Mouse (Mus musculus) midbrain, embryonic 15.5 days (tissue): ENCODE data around the gene Fancd2. TPM values are rescaled to one million over a fixed set of nuclear protein-coding genes. Genes with fewer than 3 reads are reported as not detected.

Experiments used
- microRNA-seq: library from miRNA; unstranded; fragments of <30 nt; microRNA quantifications from one replicate; pipeline ENCODE4, GENCODE M21; 2016
- polyA plus RNA-seq: library from polyadenylated mRNA; unstranded; fragments of >200 nt; fragmentation: Nextera tagmentation; extraction: Ambion mirVana; gene quantifications from 2 replicates; pipeline ENCODE4 v1.2.1, GENCODE M21; 2015

Gene Fancd2
- polyA plus RNA-seq, 1 experiment from 2014 or later, result 2.6 TPM

Small RNAs within 50 kb of the gene (microRNA-seq; reads per million reads assigned to microRNA genes)
- gene Gm23365, result not detected

Other genes with a start within 250 kb of the Fancd2 start
- gene Cpne9, start 249.4 kb upstream of the Fancd2 start, polyA plus RNA-seq, result 2.0 and 2.3 TPM in 2 replicates
- gene Brpf1, start 224.5 kb upstream of the Fancd2 start, polyA plus RNA-seq, result 17.9 and 18.9 TPM in 2 replicates
- 9.6 and 11.1 TPM in 2 replicates for gene Ogg1, start 204.7 kb upstream of the Fancd2 start, polyA plus RNA-seq
- 117 and 124 TPM in 2 replicates for gene Camk1, start 187.7 kb upstream of the Fancd2 start, polyA plus RNA-seq
- gene Tada3, start 153.8 kb upstream of the Fancd2 start, polyA plus RNA-seq, result 80.4 and 81.6 TPM in 2 replicates
- 430 and 433 TPM in 2 replicates for gene Arpc4, start 153.6 kb upstream of the Fancd2 start, polyA plus RNA-seq
- gene Ttll3, start 142.4 kb upstream of the Fancd2 start, polyA plus RNA-seq, result 15.1 TPM in 2 replicates
- 19.0 and 21.2 TPM in 2 replicates for gene Rpusd3, start 112.3 kb upstream of the Fancd2 start, polyA plus RNA-seq
- not detected in 2 replicates for gene Cidec, start 95.9 kb upstream of the Fancd2 start, polyA plus RNA-seq
- 94.9 and 101 TPM in 2 replicates for gene Jagn1, start 89.1 kb upstream of the Fancd2 start, polyA plus RNA-seq
- 0.08 and 0.41 TPM in 2 replicates for gene Il17re, start 73.2 kb upstream of the Fancd2 start, polyA plus RNA-seq
- gene Il17rc, start 60.3 kb upstream of the Fancd2 start, polyA plus RNA-seq, result 3.4 and 4.8 TPM in 2 replicates
- 74.8 and 79.0 TPM in 2 replicates for gene Creld1, start 48.4 kb upstream of the Fancd2 start, polyA plus RNA-seq
- 13.1 and 13.5 TPM in 2 replicates for gene Prrt3, start 29.8 kb upstream of the Fancd2 start, polyA plus RNA-seq
- gene Emc3, start within 50 bp of the Fancd2 start, polyA plus RNA-seq, result 104 and 105 TPM in 2 replicates
- 0.20 and 0.27 TPM in 2 replicates for gene Fancd2os, start 69.0 kb downstream of the Fancd2 start, polyA plus RNA-seq
- gene Brk1, start 73.1 kb downstream of the Fancd2 start, polyA plus RNA-seq, result 224 and 232 TPM in 2 replicates
- 75.8 and 79.0 TPM in 2 replicates for gene Vhl, start 92.3 kb downstream of the Fancd2 start, polyA plus RNA-seq
- gene Irak2, start 106.8 kb downstream of the Fancd2 start, polyA plus RNA-seq, result 3.0 and 4.3 TPM in 2 replicates
- 1.1 and 1.4 TPM in 2 replicates for gene Tatdn2, start 165.4 kb downstream of the Fancd2 start, polyA plus RNA-seq
- 0.94 and 1.4 TPM in 2 replicates for gene Ghrl, start 188.2 kb downstream of the Fancd2 start, polyA plus RNA-seq
- gene Sec13, start 209.1 kb downstream of the Fancd2 start, polyA plus RNA-seq, result 192 and 206 TPM in 2 replicates